Mouse (Mus musculus) erythroblast, embryonic 14.5 days (primary cell): ENCODE measurements around the gene Unc93b1. TPM values are rescaled to one million over a fixed set of nuclear protein-coding genes. Genes with fewer than 3 reads are reported as not detected.
"Not testable (repeated sequence)": the region's sequence is repeated elsewhere in the genome, so short reads cannot be mapped to it uniquely, and the experiment has no call there.

Experiments used
- H3K27me3 ChIP-seq: 2 replicates; pipeline ENCODE4 v1.6.1; 2012; ENCODE audit warnings: inconsistent platforms; ENCODE audit not compliant: control insufficient read depth
- H3K36me3 ChIP-seq: 2 replicates; pipeline ENCODE4 v1.6.1; 2012; ENCODE audit warnings: mild to moderate bottlenecking, inconsistent platforms; ENCODE audit not compliant: control insufficient read depth
- H3K4me1 ChIP-seq: 2 replicates; pipeline ENCODE4 v1.6.1; 2012; ENCODE audit warnings: inconsistent platforms; ENCODE audit not compliant: control insufficient read depth
- H3K4me3 ChIP-seq: replicated peaks from 2 replicates; pipeline ENCODE3; 2012; ENCODE audit warnings: moderate library complexity, mild to moderate bottlenecking, inconsistent platforms
- H3K9me3 ChIP-seq: 2 replicates; pipeline ENCODE4 v1.6.1; 2012; ENCODE audit warnings: low read length, inconsistent platforms, mixed read lengths; ENCODE audit not compliant: control insufficient read depth
- GATA1 ChIP-seq: IDR thresholded peaks from 2 replicates; pipeline ENCODE4 v1.6.1; 2012; ENCODE audit warnings: low read length, inconsistent platforms, mixed read lengths
- TAL1 ChIP-seq: IDR thresholded peaks from 3 replicates; pipeline ENCODE4 v1.6.1; 2012; ENCODE audit warnings: low read length, inconsistent platforms, mixed read lengths
- polyA plus RNA-seq: library from polyadenylated mRNA; stranded (reverse); fragments of >175 nt; gene quantifications from 2 replicates; pipeline ENCODE4 v1.2.3, GENCODE M21; 2012

Gene Unc93b1
- polyA plus RNA-seq, 1 experiment: 0.65 TPM

DNA sequence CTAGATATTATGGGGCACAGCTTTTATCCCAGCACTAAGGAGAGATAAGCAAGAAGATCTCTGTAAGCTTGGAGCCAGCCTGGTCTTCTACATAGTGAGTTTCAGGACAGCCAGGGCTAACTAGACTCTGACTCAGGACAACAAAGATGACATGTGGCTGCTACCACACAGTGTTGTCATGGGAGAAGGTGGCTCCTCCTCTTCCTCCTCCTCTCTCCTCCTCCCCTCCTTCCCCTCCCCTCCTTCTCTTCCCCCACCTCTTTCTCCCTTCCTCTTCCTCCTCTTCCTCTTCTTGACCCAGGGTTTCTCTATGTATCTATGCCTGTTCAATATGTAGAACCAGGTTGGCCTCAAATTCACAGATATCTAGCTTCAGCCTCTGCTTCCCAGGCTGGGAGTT, 16.5 kb downstream of the Unc93b1 start:
- TF ChIP-seq TAL1: no peak
- no peak for TF ChIP-seq GATA1
- Histone ChIP-seq H3K36me3 (no peaks in the 10 kb centered on the region), H3K4me3 (no peak overlapping the region), H3K27me3 (peaks cover 3% of the 10 kb centered on the region), H3K4me1 (no peaks in the 10 kb centered on the region), H3K9me3 (no peaks in the 10 kb centered on the region)

DNA sequence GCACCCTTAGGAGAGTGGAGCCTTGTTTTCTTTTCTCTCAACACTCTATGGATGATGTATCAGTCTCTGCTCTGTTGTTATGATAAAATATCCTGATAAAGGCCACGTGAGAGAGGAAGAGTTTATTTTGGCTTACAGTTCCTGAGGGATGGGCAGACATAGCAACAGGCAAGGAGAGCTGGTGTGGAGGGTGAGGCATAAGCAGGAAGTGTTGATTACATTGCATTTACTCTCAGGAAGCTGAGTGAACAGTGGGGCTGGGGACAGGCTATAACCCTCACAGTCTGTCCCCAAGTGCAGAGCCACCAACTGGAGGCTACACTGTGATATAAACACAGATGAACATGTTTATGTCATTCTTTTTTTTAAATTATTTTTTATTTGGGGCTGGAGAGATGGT, 17.1 kb downstream of the Unc93b1 start:
- no peaks in the 10 kb centered on the region for H3K9me3 ChIP-seq
- TF ChIP-seq TAL1: no peak
- no peak for TF ChIP-seq GATA1
- H3K4me1 ChIP-seq: no peaks in the 10 kb centered on the region
- H3K36me3 ChIP-seq: no peaks in the 10 kb centered on the region
- H3K27me3 ChIP-seq: peaks cover 3% of the 10 kb centered on the region
- H3K4me3 ChIP-seq: no peak overlapping the region

DNA sequence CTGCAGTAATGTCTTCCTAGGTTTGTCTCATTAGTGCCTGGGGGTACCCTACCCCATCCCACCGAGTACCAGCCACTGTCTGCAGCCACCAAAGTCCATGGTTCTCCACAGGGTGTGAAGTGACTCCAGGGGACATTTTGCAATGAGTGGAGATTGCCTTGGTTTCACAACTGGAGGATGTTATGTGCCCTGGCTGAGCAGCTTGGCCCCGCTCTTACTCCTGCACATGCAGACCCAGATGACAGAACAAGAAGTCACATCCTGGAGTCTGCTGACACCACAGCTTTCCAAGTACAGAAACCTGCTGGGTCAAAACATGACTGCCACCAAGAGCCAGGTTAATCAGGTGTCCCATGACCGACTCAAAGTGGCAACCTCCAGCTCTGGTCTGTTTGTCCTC, 20.0 kb downstream of the Unc93b1 start:
- peaks cover 3% of the 10 kb centered on the region for H3K27me3 ChIP-seq
- no peak overlapping the region for H3K4me3 ChIP-seq
- no peaks in the 10 kb centered on the region for H3K4me1 ChIP-seq
- TF ChIP-seq GATA1 (no peak), TAL1 (no peak)
- H3K36me3 ChIP-seq: no peaks in the 10 kb centered on the region
- H3K9me3 ChIP-seq: no peaks in the 10 kb centered on the region

DNA sequence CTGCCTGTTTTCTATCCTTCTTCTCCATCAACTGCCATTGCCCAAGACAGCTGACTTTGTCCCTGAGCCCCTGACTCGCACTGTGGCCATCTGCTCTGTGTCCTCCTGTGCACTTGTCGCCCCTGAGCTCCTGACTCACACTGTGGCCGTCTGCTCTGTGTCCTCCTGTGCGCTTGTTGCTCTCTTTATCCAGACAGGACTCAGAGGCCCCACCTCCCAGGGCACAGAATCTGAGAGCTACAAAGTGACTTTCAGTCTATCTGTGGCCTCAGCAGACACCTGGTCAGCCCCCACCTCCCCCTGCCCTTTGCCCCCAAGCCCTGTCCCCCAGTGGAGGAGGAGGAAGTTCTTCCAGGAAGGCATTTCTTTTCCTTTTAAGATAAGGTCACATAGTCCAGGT, 20.8 kb downstream of the Unc93b1 start:
- Histone ChIP-seq H3K4me1 (no peaks in the 10 kb centered on the region), H3K36me3 (no peaks in the 10 kb centered on the region), H3K4me3 (no peak overlapping the region), H3K9me3 (no peaks in the 10 kb centered on the region), H3K27me3 (peaks cover 3% of the 10 kb centered on the region)
- TF ChIP-seq GATA1: no peak
- TF ChIP-seq TAL1: no peak

DNA sequence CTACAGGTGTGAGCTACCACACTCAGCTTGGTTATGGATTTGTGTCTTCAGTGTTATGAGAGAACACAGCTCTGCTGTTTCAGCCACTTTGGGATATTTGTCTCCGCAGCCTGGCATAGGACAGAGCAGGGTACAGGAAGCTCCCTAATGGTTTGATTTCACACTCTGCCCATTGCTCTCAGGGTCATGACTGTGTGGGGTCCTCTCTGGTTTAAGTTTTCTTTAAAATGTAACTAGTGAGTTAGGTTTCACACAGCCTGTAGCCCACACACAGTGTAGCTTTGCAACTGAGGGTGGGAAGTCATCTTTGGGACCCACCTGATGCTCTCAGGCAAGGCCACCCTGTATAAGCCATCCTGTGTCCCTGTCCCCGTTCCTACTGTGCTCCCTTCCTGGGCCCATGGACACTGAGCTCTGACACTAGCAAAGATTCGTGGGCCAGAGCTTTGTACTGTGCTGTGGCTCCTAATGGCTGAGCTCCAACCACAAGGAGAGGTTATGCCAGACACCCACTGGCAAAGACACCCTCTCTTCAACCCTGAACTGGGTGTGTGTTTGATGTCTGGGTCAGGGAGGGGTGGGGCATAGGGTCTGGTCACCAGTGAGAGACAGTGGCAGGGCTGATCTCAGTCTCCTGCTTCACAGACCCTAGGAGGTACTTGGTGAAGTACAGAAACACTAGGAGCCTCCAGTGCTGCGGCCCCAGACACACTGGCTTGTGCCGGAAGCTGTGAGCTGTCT, 22.5 kb downstream of the Unc93b1 start:
- not testable (repeated sequence) for H3K36me3 ChIP-seq, H3K27me3 ChIP-seq, H3K9me3 ChIP-seq, H3K4me1 ChIP-seq, H3K4me3 ChIP-seq

DNA sequence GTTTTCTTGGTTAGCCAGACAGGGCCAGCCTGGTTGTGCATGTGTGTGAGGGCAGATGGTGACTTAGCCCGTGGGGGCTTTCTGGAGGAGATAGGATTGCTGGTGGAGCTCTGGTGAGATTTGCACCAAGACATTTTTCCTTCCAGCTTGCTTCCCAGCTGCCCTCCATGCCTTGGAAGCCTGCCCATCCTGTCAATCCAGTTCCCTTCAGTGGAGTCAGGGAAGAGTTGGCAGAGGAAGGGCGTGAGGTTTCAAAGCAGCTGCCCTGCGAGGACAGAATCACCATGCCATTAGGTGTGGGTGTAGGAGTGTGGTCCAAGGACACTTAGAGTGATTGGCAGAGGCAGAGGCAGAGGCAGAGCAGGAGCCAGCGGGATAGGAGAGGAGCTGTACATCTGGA, 23.5 kb downstream of the Unc93b1 start, which contains the start of gene Aldh3b3:
Aldh3b3 (plus strand) TSS at position 176 of the 400 bp plus-strand sequence.
- H3K4me1 ChIP-seq: no peaks in the 10 kb centered on the region
- no peaks in the 10 kb centered on the region for H3K9me3 ChIP-seq
- no peak for TF ChIP-seq GATA1
- no peak for TF ChIP-seq TAL1
- peaks cover 3% of the 10 kb centered on the region for H3K27me3 ChIP-seq
- no peak within 1 kb of the TSS for H3K4me3 ChIP-seq
- no peaks in the 10 kb centered on the region for H3K36me3 ChIP-seq

DNA sequence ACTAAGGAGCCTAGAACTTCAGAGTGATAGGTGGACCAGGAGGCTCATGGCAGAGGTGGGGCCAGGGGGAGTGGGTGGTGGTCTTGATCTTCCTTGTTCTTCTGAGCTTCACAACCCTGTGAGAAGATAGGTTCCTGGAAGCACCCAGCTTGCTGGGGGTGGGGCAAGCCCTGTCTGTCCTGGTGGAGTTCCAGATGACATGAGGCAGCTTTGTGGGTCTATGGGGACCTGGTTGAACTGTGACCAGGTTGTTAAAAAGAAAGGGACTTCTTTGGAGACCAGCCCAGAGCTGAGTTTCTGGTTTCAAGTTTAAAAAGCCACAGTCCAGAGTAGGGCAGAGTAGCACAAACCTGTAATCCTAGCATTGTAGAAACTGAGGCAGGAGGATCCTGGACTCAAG, 24.0 kb downstream of the Unc93b1 start:
- TF ChIP-seq GATA1 (no peak), TAL1 (no peak)
- H3K9me3 ChIP-seq: no peaks in the 10 kb centered on the region
- peaks cover 3% of the 10 kb centered on the region for H3K27me3 ChIP-seq

DNA sequence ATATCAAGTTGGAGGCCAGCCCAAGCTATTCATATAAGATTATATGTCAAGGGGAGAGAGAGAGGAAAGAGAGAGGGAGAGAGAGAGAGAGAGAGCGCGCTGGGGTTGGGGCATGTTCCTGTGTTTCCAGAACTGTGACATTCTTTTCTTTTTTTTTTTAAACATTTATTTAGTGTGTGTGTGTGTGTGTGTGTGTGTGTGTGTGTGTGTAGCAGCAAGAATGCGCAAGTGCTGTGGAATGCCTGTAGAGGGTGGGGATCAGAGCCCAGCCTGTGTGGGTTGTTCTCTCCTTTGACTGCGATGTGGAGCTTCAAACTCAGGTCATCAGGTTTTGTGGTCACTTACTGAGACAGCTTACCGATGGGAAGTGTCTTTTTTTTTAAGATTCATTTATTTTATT, 25.2 kb downstream of the Unc93b1 start:
- Histone ChIP-seq H3K4me3 (no peak overlapping the region), H3K36me3 (no peaks in the 10 kb centered on the region), H3K27me3 (peaks cover 3% of the 10 kb centered on the region), H3K4me1 (no peaks in the 10 kb centered on the region), H3K9me3 (no peaks in the 10 kb centered on the region)
- TF ChIP-seq GATA1 (no peak), TAL1 (no peak)

More for the DNA sequence above, 24.0 kb downstream of the Unc93b1 start:
- no peaks in the 10 kb centered on the region for H3K36me3 ChIP-seq
- H3K4me3 ChIP-seq: no peak overlapping the region
- H3K4me1 ChIP-seq: no peaks in the 10 kb centered on the region

DNA sequence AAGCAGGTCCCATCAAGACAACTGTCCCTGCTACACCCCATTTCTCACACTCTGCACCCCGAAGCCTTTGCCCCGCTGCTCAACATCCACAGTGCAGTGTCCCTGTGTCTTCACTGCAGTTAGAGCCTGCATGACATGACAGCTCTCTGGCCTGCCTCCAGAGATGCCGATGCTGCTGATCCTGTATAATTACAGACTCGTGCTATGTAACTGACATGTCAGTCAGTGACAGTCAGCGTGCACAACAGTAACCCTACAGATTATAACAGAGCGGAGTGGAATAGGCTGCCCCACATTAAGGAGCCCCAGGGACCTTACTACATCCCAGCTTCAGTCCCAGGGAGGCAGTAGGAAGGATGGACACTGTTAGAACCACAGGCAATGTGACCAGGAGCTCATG, 26.8 kb downstream of the Unc93b1 start:
- H3K9me3 ChIP-seq, H3K4me1 ChIP-seq, H3K4me3 ChIP-seq, H3K36me3 ChIP-seq, H3K27me3 ChIP-seq: not testable (repeated sequence)

DNA sequence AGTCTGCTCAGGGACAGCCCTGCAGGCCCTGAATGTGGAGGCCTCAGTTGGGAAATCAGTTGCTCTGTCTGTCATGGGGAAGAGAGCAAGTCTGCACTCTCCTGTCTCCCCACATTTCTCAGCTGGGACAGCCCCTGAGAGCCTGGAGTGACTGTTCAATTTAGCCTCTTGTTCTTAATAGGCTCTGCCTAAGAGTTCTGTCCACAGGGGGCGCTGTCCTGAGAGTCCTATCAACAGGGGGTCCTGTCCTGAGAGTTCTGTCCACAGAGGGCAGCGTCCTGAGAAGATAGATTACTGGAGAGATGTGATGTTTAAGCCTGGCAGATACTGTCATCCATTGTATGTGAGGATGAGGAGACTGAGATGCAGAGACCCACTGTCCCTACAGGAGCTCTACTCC, 27.5 kb downstream of the Unc93b1 start:
- TF ChIP-seq GATA1 (no peak), TAL1 (no peak)
- H3K36me3 ChIP-seq: no peaks in the 10 kb centered on the region

More for the DNA sequence above, 27.5 kb downstream of the Unc93b1 start:
- Histone ChIP-seq H3K4me1 (peaks cover 3% of the 10 kb centered on the region), H3K9me3 (no peaks in the 10 kb centered on the region), H3K4me3 (no peak overlapping the region), H3K27me3 (no peaks in the 10 kb centered on the region; the same call in 1 of the 2 replicates)
